Mouse (Mus musculus): ENCODE measurements around the gene Pafah1b3. TPM values are rescaled to one million over a fixed set of nuclear protein-coding genes. Genes with fewer than 3 reads are reported as not detected.

Gene Pafah1b3
- polyA plus RNA-seq, 2 experiments, result 234 to 266 TPM

- TF ChIP-seq POLR2A (IDR thresholded peaks at IDR 0.05; ENCODE audit: borderline replicate concordance, extremely low read depth, insufficient read depth, insufficient read length), result no peak
- Histone ChIP-seq H3K27me3 (ENCODE audit: control insufficient read depth, insufficient read depth, low read length) (no peaks in the 10 kb centered on the region), H3K27ac (replicated peaks; ENCODE audit: low read depth, low read length) (no peak overlapping the region), H3K4me3 (replicated peaks; ENCODE audit: low read length) (0 out of 2 replicates have a peak overlapping the region, but pooled peaks have one; percentile 85), H3K4me2 (replicated peaks; ENCODE audit: low read depth, low read length, severe bottlenecking) (peak overlapping the region; percentile 97; the same call in 1 of the 2 replicates), H3K9me3 (ENCODE audit: control insufficient read depth, low read length) (no peaks in the 10 kb centered on the region), H3K4me1 (ENCODE audit: control insufficient read depth, insufficient read depth, low read length) (peaks cover 24% of the 10 kb centered on the region), H3K36me3 (ENCODE audit: control insufficient read depth, insufficient read depth, low read length) (peaks cover 55% of the 10 kb centered on the region), H3K9ac (ENCODE audit: low read depth, low read length, severe bottlenecking) (no peak overlapping the region)
- WGBS, result 75% methylated on average over 5 of the region's 5 CpGs
- ATAC-seq (ENCODE audit: low FRiP score, low read depth) (no peak), DNase-seq (ENCODE audit: low spot score) (no peak)
Measured at GRCm38 (mm10) chr7:25284766-25285165, 13.0 kb downstream of the Pafah1b3 start.

- Histone ChIP-seq H3K9me3 (ENCODE audit: control insufficient read depth, low read length) (no peaks in the 10 kb centered on the region), H3K27me3 (ENCODE audit: control insufficient read depth, insufficient read depth, low read length) (no peaks in the 10 kb centered on the region), H3K27ac (replicated peaks; ENCODE audit: low read depth, low read length) (no peak overlapping the region; the same call in 1 of the 2 replicates), H3K4me1 (ENCODE audit: control insufficient read depth, insufficient read depth, low read length) (peaks cover 27% of the 10 kb centered on the region), H3K4me2 (replicated peaks; ENCODE audit: low read depth, low read length, severe bottlenecking) (peak overlapping the region; percentile 97), H3K4me3 (replicated peaks; ENCODE audit: low read length) (peak overlapping the region; percentile 85), H3K36me3 (ENCODE audit: control insufficient read depth, insufficient read depth, low read length) (peaks cover 49% of the 10 kb centered on the region), H3K9ac (ENCODE audit: low read depth, low read length, severe bottlenecking) (peak overlapping the region; percentile 78)
- no peak for TF ChIP-seq POLR2A (IDR thresholded peaks at IDR 0.05; ENCODE audit: borderline replicate concordance, extremely low read depth, insufficient read depth, insufficient read length)
- no peak for ATAC-seq (ENCODE audit: low FRiP score, low read depth)
- WGBS, result 66% methylated on average over 2 of the region's 2 CpGs
- DNase-seq (ENCODE audit: low spot score), result no peak
Measured at GRCm38 (mm10) chr7:25284171-25284570, 13.6 kb downstream of the Pafah1b3 start.

- 13% methylated on average over 5 of the region's 5 CpGs for WGBS
- peak overlapping the region; percentile 99 for H3K27ac ChIP-seq (replicated peaks; ENCODE audit: low read depth, low read length)
Measured at GRCm38 (mm10) chr7:25283637-25284036, 14.1 kb downstream of the Pafah1b3 start.

DNA sequence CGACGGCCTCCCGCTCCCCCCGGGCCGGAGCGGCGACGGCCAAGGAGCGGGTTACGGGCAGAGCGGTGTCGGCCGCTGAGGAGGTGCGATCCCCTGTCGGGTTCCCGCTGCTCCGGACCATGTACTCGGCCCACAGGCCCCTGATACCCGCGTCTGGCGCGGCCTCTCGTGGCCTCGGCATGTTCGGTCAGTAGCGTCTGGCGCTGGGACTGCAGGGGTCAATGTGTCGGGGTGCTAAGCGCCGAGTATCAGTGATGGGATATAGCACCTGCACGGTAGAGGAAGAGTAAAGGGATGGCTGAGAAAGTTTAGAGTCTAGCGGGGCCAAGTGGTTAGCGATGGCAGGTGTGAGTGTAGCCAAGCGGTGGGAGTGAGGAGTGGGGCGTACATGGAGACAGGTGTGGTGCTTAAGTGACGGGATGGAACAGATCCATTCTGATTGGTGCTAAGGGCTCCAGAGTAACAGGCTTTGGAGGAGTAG is 15.0 kb downstream of the Pafah1b3 start:
- Histone ChIP-seq H3K9me3 (ENCODE audit: control insufficient read depth, low read length) (no peaks in the 10 kb centered on the region), H3K4me3 (replicated peaks; ENCODE audit: low read length) (peak overlapping the region; percentile 85), H3K9ac (ENCODE audit: low read depth, low read length, severe bottlenecking) (peak overlapping the region; percentile 78), H3K27ac (replicated peaks; ENCODE audit: low read depth, low read length) (peak overlapping the region; percentile 99), H3K36me3 (ENCODE audit: control insufficient read depth, insufficient read depth, low read length) (peaks cover 35% of the 10 kb centered on the region), H3K4me2 (replicated peaks; ENCODE audit: low read depth, low read length, severe bottlenecking) (peak overlapping the region; percentile 97), H3K4me1 (ENCODE audit: control insufficient read depth, insufficient read depth, low read length) (peaks cover 28% of the 10 kb centered on the region), H3K27me3 (ENCODE audit: control insufficient read depth, insufficient read depth, low read length) (no peaks in the 10 kb centered on the region)
- DNase-seq (ENCODE audit: low spot score) (peak; percentile 32), ATAC-seq (ENCODE audit: low FRiP score, low read depth) (no peak)
- WGBS, result under 1% methylated on average over 28 of the region's 36 CpGs
- TF ChIP-seq POLR2A (IDR thresholded peaks at IDR 0.05; ENCODE audit: borderline replicate concordance, extremely low read depth, insufficient read depth, insufficient read length), result no peak

More at GRCm38 (mm10) chr7:25283637-25284036, 14.1 kb downstream of the Pafah1b3 start:
- peak overlapping the region; percentile 85 for H3K4me3 ChIP-seq (replicated peaks; ENCODE audit: low read length)
- H3K36me3 ChIP-seq (ENCODE audit: control insufficient read depth, insufficient read depth, low read length), result peaks cover 44% of the 10 kb centered on the region
- H3K4me2 ChIP-seq (replicated peaks; ENCODE audit: low read depth, low read length, severe bottlenecking), result peak overlapping the region; percentile 97
- no peaks in the 10 kb centered on the region for H3K9me3 ChIP-seq (ENCODE audit: control insufficient read depth, low read length)
- DNase-seq (ENCODE audit: low spot score) (peak; percentile 27), ATAC-seq (ENCODE audit: low FRiP score, low read depth) (no peak)
- TF ChIP-seq POLR2A (IDR thresholded peaks at IDR 0.05; ENCODE audit: borderline replicate concordance, extremely low read depth, insufficient read depth, insufficient read length), result no peak
- H3K4me1 ChIP-seq (ENCODE audit: control insufficient read depth, insufficient read depth, low read length), result peaks cover 27% of the 10 kb centered on the region
- H3K9ac ChIP-seq (ENCODE audit: low read depth, low read length, severe bottlenecking), result peak overlapping the region; percentile 78
- H3K27me3 ChIP-seq (ENCODE audit: control insufficient read depth, insufficient read depth, low read length), result no peaks in the 10 kb centered on the region

DNA sequence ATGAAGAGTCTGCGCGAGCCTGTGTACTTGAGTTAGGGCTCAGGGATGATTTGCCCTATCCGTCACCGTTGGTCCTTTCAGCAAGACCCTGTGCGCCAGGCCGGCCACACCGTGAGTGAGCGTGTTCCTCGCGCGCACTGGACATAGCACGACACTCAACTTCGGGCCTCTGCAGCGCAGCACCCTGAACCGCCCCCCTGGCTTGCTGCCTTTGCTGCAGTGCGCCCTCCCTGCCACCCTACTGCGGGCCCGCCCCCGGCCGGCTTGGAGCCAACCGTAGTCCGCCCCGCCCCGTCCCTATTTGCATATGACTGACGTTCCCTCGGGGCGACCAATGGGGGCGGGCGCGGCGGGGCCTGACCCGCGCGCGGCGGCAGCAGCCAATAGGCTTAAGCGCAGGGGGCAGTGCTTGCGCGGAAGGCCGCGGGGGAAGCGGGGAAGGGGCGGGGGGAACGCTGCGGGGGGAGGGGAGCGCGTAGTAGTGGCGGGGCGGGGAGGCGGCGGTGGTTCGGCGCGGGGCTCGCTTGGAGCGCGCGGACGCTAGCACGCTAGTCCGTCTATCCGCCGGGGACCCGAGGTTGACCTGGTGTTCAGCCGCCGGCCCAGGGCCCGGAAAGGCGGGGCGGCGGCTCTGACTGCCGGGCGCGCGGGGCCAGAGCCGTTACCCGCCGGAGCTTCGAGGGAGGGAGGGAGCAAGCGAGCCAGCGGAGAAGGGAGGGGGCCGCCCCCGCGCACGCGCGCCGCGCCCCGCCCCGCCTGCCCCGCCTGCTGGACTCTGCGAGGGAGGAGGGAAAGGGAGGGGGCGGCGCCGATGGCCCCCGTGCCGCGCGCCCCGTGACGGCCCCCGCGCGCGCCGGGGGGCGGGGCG is 15.8 kb downstream of the Pafah1b3 start:
- peaks cover 27% of the 10 kb centered on the region for H3K36me3 ChIP-seq (ENCODE audit: control insufficient read depth, insufficient read depth, low read length)

More for the DNA sequence above, 15.8 kb downstream of the Pafah1b3 start:
- ATAC-seq (ENCODE audit: low FRiP score, low read depth), result peak; percentile 75
- no peaks in the 10 kb centered on the region for H3K9me3 ChIP-seq (ENCODE audit: control insufficient read depth, low read length)
- DNase-seq (ENCODE audit: low spot score), result peak; percentile 96
- peaks cover 35% of the 10 kb centered on the region for H3K4me1 ChIP-seq (ENCODE audit: control insufficient read depth, insufficient read depth, low read length)
- peak overlapping the region; percentile 85 for H3K4me3 ChIP-seq (replicated peaks; ENCODE audit: low read length)
- H3K4me2 ChIP-seq (replicated peaks; ENCODE audit: low read depth, low read length, severe bottlenecking), result peak overlapping the region; percentile 97
- no peaks in the 10 kb centered on the region for H3K27me3 ChIP-seq (ENCODE audit: control insufficient read depth, insufficient read depth, low read length)
- peak; percentile 65; the same call in 1 of the 2 replicates for TF ChIP-seq POLR2A (IDR thresholded peaks at IDR 0.05; ENCODE audit: borderline replicate concordance, extremely low read depth, insufficient read depth, insufficient read length)
- WGBS, result 0% methylated on average over 63 of the region's 108 CpGs
- peak overlapping the region; percentile 78 for H3K9ac ChIP-seq (ENCODE audit: low read depth, low read length, severe bottlenecking)
- peak overlapping the region; percentile 99 for H3K27ac ChIP-seq (replicated peaks; ENCODE audit: low read depth, low read length)
